Mouse (Mus musculus) bone marrow, adult 2 months (tissue): ENCODE measurements around the gene Tmem262.
A peak's percentile ranks its signal among the peaks of the same experiment; 100 is the strongest.

Source experiments
- CTCF ChIP-seq: fragments of 200-500 bp; IDR thresholded peaks from 2 replicates; pipeline ENCODE4 v1.5.1; 2011; ENCODE audit warnings: low read length, control low read depth; ENCODE audit not compliant: control insufficient read depth, insufficient read depth
- POLR2A ChIP-seq: fragments of 200-500 bp; IDR thresholded peaks from 2 replicates; pipeline ENCODE4 v1.6.1; 2011; ENCODE audit warnings: low read depth, mild to moderate bottlenecking, control low read depth, low read length, borderline replicate concordance; ENCODE audit not compliant: control insufficient read depth

DNA sequence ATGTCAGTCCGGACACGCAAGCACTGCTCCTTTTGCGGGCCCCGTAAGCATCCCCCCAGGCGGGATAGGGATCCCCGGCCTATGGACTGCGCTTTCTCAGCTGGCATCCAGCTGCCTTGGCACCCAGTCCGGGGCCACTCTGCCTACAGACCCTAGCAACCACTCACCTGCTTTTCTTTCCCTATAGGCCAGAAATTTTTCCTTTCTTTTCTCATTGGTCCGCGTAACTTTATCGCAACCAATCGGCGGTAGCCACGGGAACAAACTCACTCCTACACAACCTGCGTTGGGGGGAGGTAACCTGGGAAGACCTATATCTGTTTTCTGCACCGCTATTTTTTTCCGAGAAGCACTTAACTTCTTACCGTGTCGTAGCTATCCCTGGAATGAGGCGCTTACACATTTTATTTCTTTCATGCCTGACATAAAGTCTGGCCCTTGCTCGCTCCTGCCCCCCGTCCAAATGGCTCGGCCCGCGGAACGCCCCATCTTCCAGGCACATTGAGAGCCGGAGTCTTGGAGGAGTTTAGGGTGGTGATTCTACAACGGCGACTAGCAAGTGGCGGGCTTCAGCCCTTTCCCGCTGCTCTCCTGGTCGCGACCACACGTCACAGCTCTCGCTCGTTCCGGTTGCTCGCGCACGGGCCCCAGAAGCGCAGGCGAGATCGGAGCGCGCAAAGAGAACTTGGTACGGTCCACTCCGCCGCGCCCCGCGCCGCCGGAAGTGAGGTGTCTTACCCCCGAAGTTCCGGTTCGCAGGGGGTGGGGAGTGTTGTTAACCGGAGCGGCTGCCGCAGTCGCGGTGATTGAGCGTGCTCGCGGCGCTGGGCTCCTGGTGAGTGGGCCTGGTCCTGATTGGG is 33.3 kb upstream of the Tmem262 start, which contains the start of gene Syvn1:
- TF ChIP-seq CTCF (no peak), POLR2A (peak; percentile 88; the same call in 1 of the 2 replicates)
